Mouse (Mus musculus): ENCODE data around the gene Acvr1b. TPM values are rescaled to one million over a fixed set of nuclear protein-coding genes. Genes with fewer than 3 reads are reported as not detected.

The Acvr1b gene
- polyA plus RNA-seq, 1 experiment: 8.2 TPM

GRCm38 (mm10) chr15:101241853-101242252 lies 68.0 kb downstream of the Acvr1b start:
- Histone ChIP-seq H3K9me3 (no peaks in the 10 kb centered on the region), H3K36me3 (replicated peaks; ENCODE audit: low read length) (no peaks in the 10 kb centered on the region), H3K4me1 (peaks cover 74% of the 10 kb centered on the region), H3K4me3 (replicated peaks) (peak overlapping the region; percentile 67), H3K27me3 (replicated peaks) (peaks cover 17% of the 10 kb centered on the region)
- TF ChIP-seq FLI1 (IDR thresholded peaks at IDR 0.05; ENCODE audit: low read length) (no peak), GATA1 (IDR thresholded peaks at IDR 0.05; ENCODE audit: borderline replicate concordance, low read length) (no peak)

- H3K4me1 ChIP-seq: peaks cover 78% of the 10 kb centered on the region
- TF ChIP-seq FLI1 (IDR thresholded peaks at IDR 0.05; ENCODE audit: low read length): no peak
- TF ChIP-seq GATA1 (IDR thresholded peaks at IDR 0.05; ENCODE audit: borderline replicate concordance, low read length): no peak
- H3K4me3 ChIP-seq (replicated peaks): no peak overlapping the region
- H3K36me3 ChIP-seq (replicated peaks; ENCODE audit: low read length): no peaks in the 10 kb centered on the region
- no peaks in the 10 kb centered on the region for H3K9me3 ChIP-seq
- H3K27me3 ChIP-seq (replicated peaks): peaks cover 14% of the 10 kb centered on the region
Observed at GRCm38 (mm10) chr15:101242645-101243044, 68.8 kb downstream of the Acvr1b start.

- H3K36me3 ChIP-seq (replicated peaks; ENCODE audit: low read length): no peaks in the 10 kb centered on the region
- H3K4me1 ChIP-seq: peaks cover 87% of the 10 kb centered on the region
- H3K27me3 ChIP-seq (replicated peaks): peaks cover 3% of the 10 kb centered on the region
- H3K4me3 ChIP-seq (replicated peaks): no peak overlapping the region
- TF ChIP-seq FLI1 (IDR thresholded peaks at IDR 0.05; ENCODE audit: low read length) (no peak), GATA1 (IDR thresholded peaks at IDR 0.05; ENCODE audit: borderline replicate concordance, low read length) (no peak)
- no peaks in the 10 kb centered on the region for H3K9me3 ChIP-seq
Observed at GRCm38 (mm10) chr15:101244012-101244411, 70.1 kb downstream of the Acvr1b start.

GRCm38 (mm10) chr15:101246231-101247154 lies 72.6 kb downstream of the Acvr1b start:
- Histone ChIP-seq H3K9me3 (peaks cover 7% of the 10 kb centered on the region), H3K4me3 (replicated peaks) (peak overlapping the region; percentile 91), H3K4me1 (peaks cover 91% of the 10 kb centered on the region), H3K27me3 (replicated peaks) (peaks cover 3% of the 10 kb centered on the region), H3K36me3 (replicated peaks; ENCODE audit: low read length) (no peaks in the 10 kb centered on the region)
- TF ChIP-seq GATA1 (IDR thresholded peaks at IDR 0.05; ENCODE audit: borderline replicate concordance, low read length): no peak
- no peak for TF ChIP-seq FLI1 (IDR thresholded peaks at IDR 0.05; ENCODE audit: low read length)

- H3K4me3 ChIP-seq (replicated peaks): peak overlapping the region; percentile 78
Observed at GRCm38 (mm10) chr15:101247155-101247498, 73.3 kb downstream of the Acvr1b start.

GRCm38 (mm10) chr15:101248029-101248710 lies 74.3 kb downstream of the Acvr1b start:
- peak overlapping the region; percentile 77 for H3K4me3 ChIP-seq (replicated peaks)
- H3K27me3 ChIP-seq (replicated peaks): peaks cover 15% of the 10 kb centered on the region
- H3K36me3 ChIP-seq (replicated peaks; ENCODE audit: low read length): no peaks in the 10 kb centered on the region
- TF ChIP-seq FLI1 (IDR thresholded peaks at IDR 0.05; ENCODE audit: low read length) (no peak), GATA1 (IDR thresholded peaks at IDR 0.05; ENCODE audit: borderline replicate concordance, low read length) (no peak)
- H3K9me3 ChIP-seq: peaks cover 14% of the 10 kb centered on the region
- peaks cover 83% of the 10 kb centered on the region for H3K4me1 ChIP-seq

More at GRCm38 (mm10) chr15:101247155-101247498, 73.3 kb downstream of the Acvr1b start:
- Histone ChIP-seq H3K9me3 (peaks cover 7% of the 10 kb centered on the region), H3K27me3 (replicated peaks) (peaks cover 8% of the 10 kb centered on the region), H3K4me1 (peaks cover 86% of the 10 kb centered on the region), H3K36me3 (replicated peaks; ENCODE audit: low read length) (no peaks in the 10 kb centered on the region)
- TF ChIP-seq GATA1 (IDR thresholded peaks at IDR 0.05; ENCODE audit: borderline replicate concordance, low read length): no peak
- TF ChIP-seq FLI1 (IDR thresholded peaks at IDR 0.05; ENCODE audit: low read length): no peak

- no peaks in the 10 kb centered on the region for H3K36me3 ChIP-seq (replicated peaks; ENCODE audit: low read length)
- TF ChIP-seq FLI1 (IDR thresholded peaks at IDR 0.05; ENCODE audit: low read length): no peak
- no peak for TF ChIP-seq GATA1 (IDR thresholded peaks at IDR 0.05; ENCODE audit: borderline replicate concordance, low read length)
- H3K4me1 ChIP-seq: peaks cover 84% of the 10 kb centered on the region
- H3K27me3 ChIP-seq (replicated peaks): peaks cover 29% of the 10 kb centered on the region
- H3K4me3 ChIP-seq (replicated peaks): no peak overlapping the region
- H3K9me3 ChIP-seq: peaks cover 17% of the 10 kb centered on the region
Observed at GRCm38 (mm10) chr15:101250220-101250800, 76.4 kb downstream of the Acvr1b start.

- Histone ChIP-seq H3K9me3 (peaks cover 17% of the 10 kb centered on the region), H3K27me3 (replicated peaks) (peaks cover 38% of the 10 kb centered on the region), H3K4me3 (replicated peaks) (no peak overlapping the region), H3K36me3 (replicated peaks; ENCODE audit: low read length) (no peaks in the 10 kb centered on the region), H3K4me1 (peaks cover 85% of the 10 kb centered on the region)
- TF ChIP-seq GATA1 (IDR thresholded peaks at IDR 0.05; ENCODE audit: borderline replicate concordance, low read length) (no peak), FLI1 (IDR thresholded peaks at IDR 0.05; ENCODE audit: low read length) (no peak)
Observed at GRCm38 (mm10) chr15:101251930-101252329, 78.1 kb downstream of the Acvr1b start.

- Histone ChIP-seq H3K36me3 (replicated peaks; ENCODE audit: low read length) (no peaks in the 10 kb centered on the region), H3K4me3 (replicated peaks) (no peak overlapping the region), H3K4me1 (peaks cover 85% of the 10 kb centered on the region), H3K9me3 (peaks cover 17% of the 10 kb centered on the region), H3K27me3 (replicated peaks) (peaks cover 38% of the 10 kb centered on the region)
- TF ChIP-seq GATA1 (IDR thresholded peaks at IDR 0.05; ENCODE audit: borderline replicate concordance, low read length) (no peak), FLI1 (IDR thresholded peaks at IDR 0.05; ENCODE audit: low read length) (no peak)
Observed at GRCm38 (mm10) chr15:101252614-101253013, 78.7 kb downstream of the Acvr1b start.

Data from megakaryocyte, embryonic 14.5 days (primary cell).